Mouse (Mus musculus): Measurements from ENCODE around the gene Gm16181. TPM values are rescaled to one million over a fixed set of nuclear protein-coding genes. Genes with fewer than 3 reads are reported as not detected.

Gene Gm16181
- polyA plus RNA-seq, 1 experiment from 2014 or later: 0.62 TPM

DNA sequence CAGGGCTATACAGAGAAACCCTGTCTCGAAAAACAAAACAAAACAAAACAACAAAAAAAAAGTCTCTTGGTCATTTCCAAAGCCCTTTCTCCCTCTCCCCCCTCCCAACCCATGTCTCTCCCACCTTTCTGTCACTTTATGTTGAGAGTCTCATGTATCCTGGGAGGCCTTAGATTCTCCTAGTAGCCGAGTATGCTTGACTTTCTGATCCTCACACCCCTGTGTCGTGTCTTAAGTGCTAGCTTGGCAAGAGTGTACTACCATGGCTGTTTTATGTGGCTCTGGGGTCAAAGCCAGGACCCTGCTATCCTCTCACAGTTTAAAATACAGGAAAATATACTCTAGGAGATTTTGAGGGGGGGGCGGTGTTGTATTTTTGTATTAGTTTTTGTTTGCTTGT is 33.3 kb upstream of the Gm16181 start:
- 81% methylated on average over 4 of the region's 4 CpGs for WGBS
- ATAC-seq (ENCODE audit: low FRiP score): no peak
- 0 out of 2 replicates have a peak, but pooled peaks cover 6% of the 10 kb centered on the region for H3K27me3 ChIP-seq
- no peak overlapping the region for H3K4me2 ChIP-seq (replicated peaks)
- no peak overlapping the region for H3K9ac ChIP-seq
- no peaks in the 10 kb centered on the region for H3K9me3 ChIP-seq (replicated peaks)
- no peak overlapping the region for H3K27ac ChIP-seq
- H3K36me3 ChIP-seq: no peaks in the 10 kb centered on the region
- H3K4me1 ChIP-seq: peaks cover 4% of the 10 kb centered on the region
- no peak overlapping the region for H3K4me3 ChIP-seq

- Histone ChIP-seq H3K4me1 (peaks cover 4% of the 10 kb centered on the region), H3K9me3 (replicated peaks) (no peaks in the 10 kb centered on the region), H3K36me3 (no peaks in the 10 kb centered on the region), H3K9ac (no peak within 1 kb of the TSS), H3K4me2 (replicated peaks) (no peak within 1 kb of the TSS), H3K27me3 (0 out of 2 replicates have a peak, but pooled peaks cover 9% of the 10 kb centered on the region), H3K27ac (no peak within 1 kb of the TSS), H3K4me3 (no peak within 1 kb of the TSS)
- WGBS: 67% methylated on average over 7 of the region's 7 CpGs
- ATAC-seq (ENCODE audit: low FRiP score): no peak
These were observed 32.5 kb upstream of the Gm16181 start, which contains the start of gene Lst1 for GRCm38 (mm10) chr17:35187959-35188610. Gene Lst1 (minus strand): TSS chr17:35188439.

GRCm38 (mm10) chr17:35189186-35189585 is 31.4 kb upstream of the Gm16181 start:
- peaks cover 15% of the 10 kb centered on the region for H3K27me3 ChIP-seq
- H3K27ac ChIP-seq: no peak overlapping the region
- no peak for ATAC-seq (ENCODE audit: low FRiP score)
- no peaks in the 10 kb centered on the region for H3K36me3 ChIP-seq
- no peak overlapping the region for H3K4me3 ChIP-seq
- no peak overlapping the region for H3K9ac ChIP-seq
- 73% methylated on average over 1 of the region's 1 CpGs for WGBS
- no peak overlapping the region for H3K4me2 ChIP-seq (replicated peaks)
- no peaks in the 10 kb centered on the region for H3K9me3 ChIP-seq (replicated peaks)
- H3K4me1 ChIP-seq: peaks cover 4% of the 10 kb centered on the region

GRCm38 (mm10) chr17:35190096-35190495 is 30.5 kb upstream of the Gm16181 start:
- WGBS: 71% methylated on average over 4 of the region's 4 CpGs
- peaks cover 22% of the 10 kb centered on the region for H3K27me3 ChIP-seq
- H3K4me1 ChIP-seq: peaks cover 11% of the 10 kb centered on the region
- no peak overlapping the region for H3K4me3 ChIP-seq
- H3K9me3 ChIP-seq (replicated peaks): no peaks in the 10 kb centered on the region
- no peak overlapping the region for H3K27ac ChIP-seq
- H3K4me2 ChIP-seq (replicated peaks): no peak overlapping the region
- H3K9ac ChIP-seq: no peak overlapping the region
- no peak for ATAC-seq (ENCODE audit: low FRiP score)
- no peaks in the 10 kb centered on the region for H3K36me3 ChIP-seq

DNA sequence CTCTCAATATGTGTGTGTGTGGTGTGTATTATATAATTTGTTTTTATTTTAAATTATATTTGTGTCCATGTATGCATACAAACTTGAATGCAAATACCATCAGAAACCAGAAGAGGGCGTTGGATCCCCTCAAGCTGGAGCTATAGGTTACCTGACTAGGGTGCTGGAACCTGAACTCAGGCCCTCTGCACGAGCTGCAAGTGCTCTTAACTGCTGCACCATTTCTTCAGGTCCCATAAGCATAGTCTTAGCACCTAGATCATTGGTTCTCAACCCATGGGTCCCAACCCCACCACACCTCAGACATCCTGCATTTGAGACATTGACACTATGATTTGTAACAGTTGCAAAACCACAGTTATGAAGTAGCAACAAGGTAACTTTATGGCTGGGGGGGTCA is 28.9 kb upstream of the Gm16181 start:
- H3K4me1 ChIP-seq: peaks cover 18% of the 10 kb centered on the region
- peaks cover 38% of the 10 kb centered on the region for H3K27me3 ChIP-seq
- H3K4me2 ChIP-seq (replicated peaks): no peak overlapping the region
- no peak overlapping the region for H3K9ac ChIP-seq
- H3K9me3 ChIP-seq (replicated peaks): no peaks in the 10 kb centered on the region
- 65% methylated on average over 2 of the region's 2 CpGs for WGBS
- no peak overlapping the region for H3K4me3 ChIP-seq
- no peak overlapping the region for H3K27ac ChIP-seq
- no peaks in the 10 kb centered on the region for H3K36me3 ChIP-seq
- no peak for ATAC-seq (ENCODE audit: low FRiP score)

DNA sequence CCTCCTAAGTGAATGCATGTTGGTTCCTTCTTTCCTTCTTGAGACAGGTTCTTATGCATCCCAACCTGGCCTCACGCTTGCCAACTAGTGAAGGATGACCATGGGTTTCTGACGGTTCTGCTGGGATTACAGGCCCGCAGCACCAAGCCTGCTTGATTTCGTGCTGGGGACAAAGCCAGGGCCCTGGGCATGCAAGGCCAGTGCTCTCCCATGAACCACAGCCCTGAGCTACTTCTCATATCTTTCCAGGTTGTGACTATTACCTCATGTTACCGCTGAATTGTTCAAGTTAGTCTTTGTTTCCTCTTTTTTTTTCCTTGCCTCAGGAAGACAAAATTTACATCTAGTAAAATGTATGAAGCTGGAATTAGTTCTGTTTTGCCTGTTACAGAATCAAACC is 27.7 kb upstream of the Gm16181 start:
- H3K27ac ChIP-seq: no peak overlapping the region; the same call in 1 of the 2 replicates
- H3K4me1 ChIP-seq: peaks cover 18% of the 10 kb centered on the region
- H3K27me3 ChIP-seq: peaks cover 46% of the 10 kb centered on the region
- ATAC-seq (ENCODE audit: low FRiP score): no peak
- 89% methylated on average over 5 of the region's 5 CpGs for WGBS
- no peaks in the 10 kb centered on the region for H3K9me3 ChIP-seq (replicated peaks)
- H3K9ac ChIP-seq: no peak overlapping the region
- H3K36me3 ChIP-seq: no peaks in the 10 kb centered on the region
- H3K4me2 ChIP-seq (replicated peaks): no peak overlapping the region
- H3K4me3 ChIP-seq: no peak overlapping the region

DNA sequence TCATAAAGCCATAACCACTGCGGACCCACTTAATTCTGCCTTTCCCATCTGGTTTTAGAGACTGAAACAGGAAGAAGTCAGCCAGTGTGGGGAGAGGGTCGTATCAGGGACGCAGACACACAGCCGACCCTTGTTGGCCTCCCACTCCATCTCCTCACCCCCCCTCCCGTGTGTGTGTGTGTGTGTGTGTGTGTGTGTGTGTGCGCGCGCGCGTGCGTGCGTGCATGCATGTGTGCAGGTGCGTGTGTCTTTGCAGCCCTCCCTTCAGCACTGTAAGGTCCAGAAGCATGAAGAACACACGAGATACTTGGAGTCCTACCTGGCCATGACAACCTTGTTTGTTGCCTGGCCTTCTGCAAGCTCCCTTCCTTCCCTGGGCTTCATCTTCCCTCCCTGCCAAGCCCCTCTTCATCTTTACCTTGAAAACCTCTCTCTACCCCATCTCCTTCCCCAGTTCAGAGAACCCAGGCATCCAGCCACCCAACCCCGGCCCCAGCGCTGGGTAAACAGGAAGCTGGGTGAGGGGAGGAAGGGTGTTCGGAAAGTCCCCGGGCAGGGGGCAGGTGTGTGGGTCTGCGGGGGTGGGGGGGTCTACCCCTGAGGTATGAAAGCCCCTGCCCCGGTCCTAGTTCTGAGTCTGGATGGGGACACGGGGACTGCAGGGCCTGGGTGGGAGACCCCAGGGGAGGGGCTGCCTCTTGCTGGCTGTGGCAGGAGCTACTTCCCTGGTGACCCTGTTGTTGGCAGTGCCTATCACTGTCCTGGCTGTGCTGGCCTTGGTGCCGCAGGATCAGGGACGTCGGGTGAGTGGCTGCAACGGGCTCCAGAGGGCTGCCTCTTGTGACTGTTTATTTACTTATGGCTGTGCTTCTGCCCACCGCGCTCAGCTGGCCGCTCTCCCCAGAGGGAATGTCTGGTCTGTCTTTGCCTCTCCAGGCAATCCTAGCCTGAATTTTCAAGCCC is 26.5 kb upstream of the Gm16181 start, which contains the start of gene Ltb:
Gene Ltb (plus strand): TSS at position 559 of the 963 bp plus-strand sequence.
- H3K4me3 ChIP-seq: peak within 1 kb of the TSS; percentile 35
- ATAC-seq (ENCODE audit: low FRiP score): no peak

GRCm38 (mm10) chr17:35194844-35195630 is 25.6 kb upstream of the Gm16181 start:
- Histone ChIP-seq H3K27me3 (peaks cover 52% of the 10 kb centered on the region), H3K9ac (no peak overlapping the region)

More for the DNA sequence above, 26.5 kb upstream of the Gm16181 start, which contains the start of gene Ltb:
- Histone ChIP-seq H3K4me1 (peaks cover 18% of the 10 kb centered on the region), H3K9ac (no peak within 1 kb of the TSS), H3K36me3 (no peaks in the 10 kb centered on the region), H3K27ac (no peak within 1 kb of the TSS), H3K27me3 (peaks cover 54% of the 10 kb centered on the region), H3K9me3 (replicated peaks) (no peaks in the 10 kb centered on the region), H3K4me2 (replicated peaks) (peak within 1 kb of the TSS; percentile 60)
- 67% methylated on average over 28 of the region's 28 CpGs for WGBS

GRCm38 (mm10) chr17:35195631-35196320 is 24.9 kb upstream of the Gm16181 start:
- peaks cover 58% of the 10 kb centered on the region for H3K27me3 ChIP-seq
- no peaks in the 10 kb centered on the region for H3K36me3 ChIP-seq
- H3K4me3 ChIP-seq: peak overlapping the region; percentile 35
- no peaks in the 10 kb centered on the region for H3K9me3 ChIP-seq (replicated peaks)
- peak overlapping the region; percentile 60 for H3K4me2 ChIP-seq (replicated peaks)
- peak; percentile 64 for ATAC-seq (ENCODE audit: low FRiP score)
- no peak overlapping the region for H3K27ac ChIP-seq
- H3K4me1 ChIP-seq: peaks cover 18% of the 10 kb centered on the region
- H3K9ac ChIP-seq: peak overlapping the region; percentile 42
- WGBS: 3% methylated on average over 66 of the region's 66 CpGs

More at GRCm38 (mm10) chr17:35194844-35195630, 25.6 kb upstream of the Gm16181 start:
- WGBS: 42% methylated on average over 19 of the region's 19 CpGs
- no peak overlapping the region for H3K27ac ChIP-seq
- no peaks in the 10 kb centered on the region for H3K9me3 ChIP-seq (replicated peaks)
- H3K4me3 ChIP-seq: peak overlapping the region; percentile 35
- ATAC-seq (ENCODE audit: low FRiP score): peak; percentile 38; the same call in 1 of the 2 replicates
- H3K4me1 ChIP-seq: peaks cover 18% of the 10 kb centered on the region
- H3K36me3 ChIP-seq: no peaks in the 10 kb centered on the region
- peak overlapping the region; percentile 60 for H3K4me2 ChIP-seq (replicated peaks)

- no peak overlapping the region for H3K9ac ChIP-seq
- no peak for ATAC-seq (ENCODE audit: low FRiP score)
- no peaks in the 10 kb centered on the region for H3K36me3 ChIP-seq
- H3K27me3 ChIP-seq: peaks cover 63% of the 10 kb centered on the region
- H3K27ac ChIP-seq: no peak overlapping the region
- H3K4me1 ChIP-seq: peaks cover 18% of the 10 kb centered on the region
- no peaks in the 10 kb centered on the region for H3K9me3 ChIP-seq (replicated peaks)
- peak overlapping the region; percentile 35; the same call in 1 of the 2 replicates for H3K4me3 ChIP-seq
- 31% methylated on average over 9 of the region's 9 CpGs for WGBS
- H3K4me2 ChIP-seq (replicated peaks): peak overlapping the region; percentile 60
These were observed 24.4 kb upstream of the Gm16181 start for GRCm38 (mm10) chr17:35196321-35196641.

DNA sequence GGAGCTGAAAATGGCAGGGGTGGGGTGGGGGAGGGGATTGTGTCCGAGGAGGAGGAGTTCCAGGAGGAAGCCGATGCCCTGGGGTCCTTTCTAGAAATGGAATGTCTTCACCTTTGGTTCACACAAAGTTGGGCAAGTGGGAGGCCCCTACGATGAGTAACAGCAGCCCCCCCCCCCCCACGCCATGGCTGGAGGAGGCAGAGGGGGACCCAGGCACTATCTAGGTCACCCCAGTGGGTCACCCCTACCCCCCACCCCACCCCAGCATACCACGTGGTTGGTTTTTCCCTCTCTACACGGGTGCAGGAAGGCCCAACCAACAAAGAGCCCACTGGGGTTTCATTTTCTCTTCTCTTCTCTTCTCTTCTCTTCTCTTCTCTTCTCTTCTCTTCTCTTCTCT is 23.5 kb upstream of the Gm16181 start:
- peaks cover 70% of the 10 kb centered on the region for H3K27me3 ChIP-seq
- H3K9me3 ChIP-seq (replicated peaks): no peaks in the 10 kb centered on the region
- no peaks in the 10 kb centered on the region for H3K36me3 ChIP-seq
- H3K4me1 ChIP-seq: peaks cover 18% of the 10 kb centered on the region
- 45% methylated on average over 5 of the region's 6 CpGs for WGBS
- no peak overlapping the region for H3K4me3 ChIP-seq
- no peak for ATAC-seq (ENCODE audit: low FRiP score)
- H3K9ac ChIP-seq: no peak overlapping the region
- H3K27ac ChIP-seq: no peak overlapping the region
- H3K4me2 ChIP-seq (replicated peaks): no peak overlapping the region

Data from hindbrain, embryonic 12.5 days (tissue).